Mouse (Mus musculus) testis, adult 10 weeks (tissue): ENCODE results near the gene Nr2e3. TPM values are rescaled to one million over a fixed set of nuclear protein-coding genes. Genes with fewer than 3 reads are reported as not detected.

Experiments
- polyA plus RNA-seq: library from polyadenylated mRNA; stranded (reverse); fragments of 350-450 nt; fragmentation: Illumina TruSeq; extraction: RNeasy Lipid Tissue Mini Kit (QIAGEN cat#74804); gene quantifications from one replicate; pipeline ENCODE4 v1.2.3, GENCODE M21; 2014; ENCODE audit warnings: low read depth, low replicate concordance

The Nr2e3 gene
- polyA plus RNA-seq: not detected

GRCm38 (mm10) chr9:59960559-59960958, at the start of gene Nr2e3:
TSS of gene Nr2e3 (minus strand) at chr9:59960659.

Other genes with a start within 250 kb of the Nr2e3 start
- 16.2 TPM for gene Senp8, start 209.9 kb downstream of the Nr2e3 start, polyA plus RNA-seq
- gene Myo9a, start 209.8 kb downstream of the Nr2e3 start, polyA plus RNA-seq: 116 TPM